Mouse (Mus musculus) colon, adult 2 months (tissue): Measurements from ENCODE around the gene Malrd1. TPM values are rescaled to one million over a fixed set of nuclear protein-coding genes. Genes with fewer than 3 reads are reported as not detected.

Experiments used
- polyA plus RNA-seq: library from polyadenylated mRNA; depleted of rRNA; stranded (reverse); fragments of >200 nt; gene quantifications from 2 replicates; pipeline ENCODE4 v1.2.3, GENCODE M21; 2012; rRNA removed

Gene Malrd1
- polyA plus RNA-seq: 0.15 and 0.43 TPM in 2 replicates

GRCm38 (mm10) chr2:15526241-15526924, at the start of gene Malrd1:
TSS of gene Malrd1 (plus strand) at chr2:15526479.

